Mouse (Mus musculus): Measurements from ENCODE around the gene Itga11.
"Not testable (repeated sequence)": the region's sequence is repeated elsewhere in the genome, so short reads cannot be mapped to it uniquely, and the experiment has no call there.

Gene Itga11

DNA sequence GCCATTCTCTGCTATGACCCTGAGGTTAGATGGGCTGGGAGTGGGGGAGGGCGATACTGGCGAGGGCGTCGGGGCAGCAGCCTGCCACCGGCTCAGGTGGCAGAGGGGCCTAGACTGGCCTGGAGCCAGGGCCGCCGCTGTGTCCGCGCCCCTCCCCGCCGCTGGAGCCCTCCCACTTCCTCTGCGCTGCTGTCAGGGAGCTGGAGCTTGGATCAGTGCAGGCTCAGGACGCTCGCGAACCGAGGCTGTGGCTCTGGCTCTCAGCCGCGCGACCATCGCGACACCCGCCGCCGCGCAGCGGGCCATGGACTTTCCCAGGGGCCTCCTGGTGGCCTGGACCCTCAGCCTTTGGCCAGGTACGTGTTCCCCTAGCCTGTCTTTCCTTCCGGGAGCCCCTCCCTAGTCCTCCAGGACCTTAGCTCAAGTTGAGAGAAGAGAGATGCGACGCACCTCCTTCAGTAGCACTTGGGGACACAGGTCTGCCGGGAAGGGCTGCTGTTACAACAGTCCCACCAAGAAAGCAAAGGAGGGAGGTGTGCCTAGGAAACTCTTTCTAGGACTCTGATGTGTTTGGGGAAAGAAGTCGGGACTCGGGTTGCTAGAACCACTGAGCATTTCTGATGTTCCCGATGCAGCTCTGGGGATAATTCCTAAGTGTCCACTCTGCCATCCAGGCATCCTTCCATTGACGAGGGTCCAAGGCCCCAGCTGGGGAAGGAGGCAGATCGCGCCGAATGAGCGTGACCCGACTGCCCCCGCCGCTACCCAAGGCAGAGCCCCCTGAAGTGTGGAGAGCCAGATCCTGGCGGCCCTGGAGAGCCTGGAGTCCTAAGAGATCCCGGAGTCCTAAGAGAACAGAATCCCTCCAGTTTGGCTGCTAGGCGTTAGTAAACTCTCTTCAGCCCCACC, at the start of gene Itga11:
TSS of gene Itga11 (plus strand) at position 186 of the 909 bp plus-strand sequence.
- DNase-seq (ENCODE audit: low spot score in 2 of 2): no peak

GRCm38 (mm10) chr9:62630631-62631240, 46.9 kb upstream of the Itga11 start:
- no peak for DNase-seq (ENCODE audit: low spot score in 2 of 2)

GRCm38 (mm10) chr9:62632392-62632791, 45.2 kb upstream of the Itga11 start:
- no peak for DNase-seq (ENCODE audit: low spot score in 2 of 2)

DNA sequence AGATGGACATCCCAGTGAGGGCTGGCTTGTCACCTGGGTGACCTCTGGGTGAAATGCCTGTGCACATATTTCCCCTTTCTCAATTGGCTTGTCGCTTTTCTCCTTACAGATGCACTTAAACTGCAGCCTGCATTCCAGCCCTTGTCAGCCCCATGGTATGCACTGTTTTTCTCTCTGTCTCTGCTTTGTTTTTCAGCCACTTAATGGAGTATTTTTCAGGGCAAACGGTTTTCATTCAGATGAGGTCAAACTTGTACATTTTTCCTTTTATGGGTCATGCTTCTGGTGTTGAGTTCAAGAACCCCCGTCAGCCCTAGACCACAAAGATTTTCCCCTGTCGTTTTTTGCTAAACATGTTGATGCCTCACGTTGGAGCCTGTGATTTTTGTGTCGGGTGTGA, 39.6 kb upstream of the Itga11 start:
- no peak for DNase-seq (ENCODE audit: low spot score in 2 of 2)

GRCm38 (mm10) chr9:62639686-62640085, 37.9 kb upstream of the Itga11 start:
- no peak for DNase-seq (ENCODE audit: low spot score in 2 of 2)

GRCm38 (mm10) chr9:62640188-62640587, 37.4 kb upstream of the Itga11 start:
- DNase-seq (ENCODE audit: low spot score in 2 of 2): no peak

DNA sequence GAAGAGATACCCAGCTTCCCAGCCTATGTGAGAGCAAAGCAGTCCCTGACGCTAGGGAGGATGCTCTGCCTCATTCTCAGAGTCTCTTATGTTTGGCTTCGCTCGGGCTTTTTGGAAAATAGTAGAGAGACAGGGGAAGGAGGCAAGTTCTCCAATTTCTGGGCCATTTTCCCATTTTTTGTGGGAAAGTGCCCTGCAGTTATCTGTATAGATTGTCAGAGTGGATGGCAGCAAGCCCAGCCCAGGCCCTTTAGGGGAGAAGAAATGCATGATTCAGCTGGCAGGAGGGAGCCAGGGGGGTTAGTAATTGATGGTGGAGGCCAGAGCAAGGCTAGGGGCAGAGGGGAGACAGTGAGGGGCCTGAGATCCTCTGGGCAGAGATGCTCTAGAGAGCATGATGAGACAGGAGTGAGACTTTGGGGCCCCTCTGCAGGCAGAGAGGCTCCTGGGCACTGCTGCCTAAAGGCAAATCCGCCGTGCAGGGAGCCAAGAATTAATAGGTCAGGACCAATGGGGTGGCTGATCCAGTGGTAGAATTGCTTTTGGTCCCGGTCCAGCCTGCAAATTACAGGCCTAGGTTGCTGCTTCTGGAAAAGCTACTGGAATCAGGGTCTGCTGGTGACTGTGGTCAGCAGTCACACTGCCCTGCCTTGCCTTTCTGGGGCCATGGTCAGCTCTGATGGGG, 31.8 kb upstream of the Itga11 start:
- peak in 1 of 2 experiments; percentile 47 for DNase-seq (ENCODE audit: low spot score in 2 of 2)

- no peak for DNase-seq (ENCODE audit: low spot score in 2 of 2)
These were observed 30.9 kb upstream of the Itga11 start for GRCm38 (mm10) chr9:62646721-62647183.

DNA sequence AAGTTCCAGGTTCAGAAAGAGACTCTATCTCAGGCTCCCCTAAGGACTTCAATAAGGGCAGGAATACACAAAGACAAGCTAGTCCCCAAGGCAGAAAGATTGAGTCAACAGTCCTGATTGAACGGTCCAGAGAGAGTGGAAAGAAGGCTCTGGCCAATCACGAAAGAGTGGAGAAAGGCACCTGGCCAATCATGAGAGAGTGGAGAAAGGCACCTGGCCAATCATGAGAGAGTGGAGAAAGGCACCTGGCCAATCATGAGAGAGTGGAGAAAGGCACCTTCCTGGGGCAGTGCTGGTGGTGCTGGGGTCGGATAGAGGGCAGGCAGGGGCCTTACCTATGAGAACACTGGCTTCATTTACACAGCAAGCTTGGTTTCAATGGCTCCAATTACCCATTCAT, 28.2 kb upstream of the Itga11 start:
- no peak for DNase-seq (ENCODE audit: low spot score in 2 of 2)

DNA sequence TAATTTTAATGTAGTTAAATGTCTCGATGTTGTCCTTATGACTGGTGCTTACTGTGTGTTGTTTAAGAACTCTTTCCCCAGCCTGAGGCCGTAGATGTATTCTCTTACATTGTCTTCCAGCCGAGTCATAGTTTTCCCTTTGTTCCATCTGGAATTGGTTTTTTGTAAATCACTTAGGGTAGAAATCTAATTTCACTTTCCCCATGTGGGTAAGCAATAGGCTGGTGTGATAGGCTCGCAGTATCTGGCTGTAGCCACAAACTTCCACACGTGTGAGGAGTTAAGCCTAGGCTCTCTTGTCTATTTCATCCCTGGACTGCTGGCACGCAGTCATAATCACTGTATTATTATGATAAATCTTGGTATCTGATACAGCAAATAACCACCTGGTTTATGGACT, 26.9 kb upstream of the Itga11 start:
- DNase-seq (ENCODE audit: low spot score in 2 of 2): no peak

DNA sequence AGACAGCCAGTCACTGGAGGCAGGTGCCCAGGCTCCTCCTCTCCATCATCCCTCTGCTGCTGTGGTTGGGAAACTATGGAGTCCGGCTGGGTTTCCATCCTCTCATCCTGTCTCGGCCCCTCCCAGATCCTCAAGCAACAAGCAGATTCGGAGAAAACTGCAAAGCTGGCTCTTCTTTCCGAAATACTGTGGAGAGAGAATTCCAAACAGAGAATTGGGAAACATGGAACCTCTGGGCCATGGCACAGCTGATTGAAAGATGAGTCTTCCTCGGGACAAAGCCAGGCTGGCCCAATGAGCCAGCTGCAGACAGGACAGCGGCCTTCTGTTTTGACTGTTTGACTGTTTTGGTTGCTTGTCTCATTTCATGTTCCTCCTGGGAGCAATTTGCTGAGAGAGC, 23.3 kb upstream of the Itga11 start:
- no peak for DNase-seq (ENCODE audit: low spot score in 2 of 2)

- no peak for DNase-seq (ENCODE audit: low spot score in 2 of 2)
These were observed 19.6 kb upstream of the Itga11 start for GRCm38 (mm10) chr9:62658016-62658415.

DNA sequence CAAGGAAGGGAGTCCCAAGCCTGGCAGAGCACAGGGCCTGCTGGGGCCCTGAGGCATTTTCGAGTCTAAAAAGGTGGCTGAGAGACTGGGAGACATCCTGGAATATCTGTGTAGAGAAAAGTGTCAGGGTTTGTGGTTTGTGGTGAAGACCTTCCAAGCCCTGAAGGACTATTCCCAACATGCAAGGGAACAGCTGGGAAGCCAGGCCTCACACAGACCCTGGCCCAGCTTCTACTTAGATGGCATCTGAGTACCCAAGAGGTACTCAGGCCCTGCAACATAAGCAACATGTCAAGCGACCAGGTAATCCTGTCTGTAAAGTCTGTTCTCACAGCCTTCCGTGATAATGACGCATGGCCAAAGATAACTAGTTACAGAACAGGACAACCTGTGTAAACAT, 18.6 kb upstream of the Itga11 start:
- no peak for DNase-seq (ENCODE audit: low spot score in 2 of 2)

GRCm38 (mm10) chr9:62660971-62661370, 16.7 kb upstream of the Itga11 start:
- not testable (repeated sequence) for DNase-seq (ENCODE audit: low spot score in 2 of 2)

DNA sequence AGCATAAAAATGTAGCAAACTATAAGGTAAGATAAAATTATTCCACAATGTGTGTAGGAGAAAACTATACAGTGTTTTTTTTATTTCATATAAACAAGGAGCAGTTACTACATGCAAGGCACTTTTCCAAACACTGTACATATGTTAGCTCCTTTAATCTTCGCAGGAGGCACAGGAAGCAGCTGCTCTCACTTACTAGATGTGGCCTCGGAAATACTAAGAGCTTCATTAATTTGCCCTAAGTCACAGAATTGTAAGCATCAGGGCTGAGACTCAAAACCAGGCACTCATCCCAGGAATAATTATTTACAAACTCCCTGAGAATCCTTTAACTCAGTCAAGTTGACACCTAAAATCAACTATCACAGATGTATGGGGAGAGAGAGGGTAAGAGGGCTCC, 14.2 kb upstream of the Itga11 start:
- no peak for DNase-seq (ENCODE audit: low spot score in 2 of 2)

DNA sequence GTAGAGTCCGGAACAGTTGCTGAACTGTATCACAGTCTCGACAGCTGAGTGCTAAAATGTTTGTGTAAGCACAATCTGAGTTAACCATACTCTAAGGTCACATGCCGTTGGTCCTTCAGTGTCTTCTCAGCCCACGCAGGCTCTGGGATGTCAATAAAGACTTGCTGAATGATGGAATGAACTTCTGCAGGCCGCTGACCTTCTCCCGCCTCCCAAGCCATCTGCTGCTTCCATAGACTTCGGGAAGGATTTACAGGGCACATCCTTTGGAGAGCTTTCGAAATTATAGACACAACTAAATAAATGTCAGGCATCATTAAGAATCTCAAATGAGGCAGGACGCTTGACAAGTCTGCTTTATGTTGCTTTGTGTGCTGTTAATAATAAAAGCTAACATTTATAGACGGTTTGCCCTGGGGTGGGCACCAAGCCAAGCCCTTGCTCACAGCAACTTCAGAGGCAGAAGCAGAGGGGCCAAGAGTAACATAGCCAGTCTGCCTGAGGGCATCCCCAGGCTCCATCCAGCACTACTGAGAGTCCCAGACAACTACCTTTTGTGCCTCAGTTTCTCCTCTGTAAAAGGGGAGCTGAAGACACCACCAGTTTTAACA, 13.4 kb upstream of the Itga11 start:
- no peak for DNase-seq (ENCODE audit: low spot score in 2 of 2)

DNA sequence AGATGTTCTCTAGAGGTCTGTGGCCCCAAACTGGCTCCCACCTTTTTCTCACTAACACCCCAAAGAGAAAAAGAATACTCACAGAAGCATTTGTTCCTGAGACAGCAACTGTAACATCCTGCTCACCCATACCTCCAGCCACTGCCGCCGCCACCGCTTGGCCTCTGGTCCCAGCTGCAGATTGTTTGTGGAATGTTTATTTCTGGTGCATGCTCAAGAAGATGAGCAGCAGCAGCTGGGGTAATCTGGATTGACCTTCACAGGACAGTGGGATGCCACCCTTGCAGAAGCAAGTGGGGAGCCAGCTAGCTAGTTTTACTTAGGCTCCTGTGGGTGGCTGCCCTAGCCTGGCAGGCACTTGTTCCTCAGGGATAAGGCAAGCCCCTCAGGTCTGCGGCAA, 11.7 kb upstream of the Itga11 start:
- no peak for DNase-seq (ENCODE audit: low spot score in 2 of 2)

DNA sequence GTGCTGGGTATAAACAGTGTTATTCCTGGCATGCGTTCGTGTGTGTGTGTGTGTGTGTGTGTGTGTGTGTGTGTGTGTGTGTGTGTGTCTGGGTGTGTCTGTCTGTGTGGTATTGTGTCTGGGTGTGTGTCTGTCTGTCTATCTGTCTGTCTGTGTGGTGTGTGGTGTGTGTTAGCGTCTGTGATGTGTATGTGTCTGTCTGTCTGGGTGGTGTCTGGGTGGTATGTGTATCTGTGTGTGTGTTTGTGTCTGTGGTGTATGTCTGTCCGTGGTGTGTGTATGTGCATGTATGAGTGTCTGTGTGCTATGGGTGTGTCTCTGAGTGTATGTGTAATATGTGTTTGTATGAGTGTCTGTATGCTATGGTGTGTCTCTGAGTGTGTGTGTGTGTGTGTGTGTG, 9.1 kb upstream of the Itga11 start:
- DNase-seq (ENCODE audit: low spot score in 2 of 2): no peak

DNA sequence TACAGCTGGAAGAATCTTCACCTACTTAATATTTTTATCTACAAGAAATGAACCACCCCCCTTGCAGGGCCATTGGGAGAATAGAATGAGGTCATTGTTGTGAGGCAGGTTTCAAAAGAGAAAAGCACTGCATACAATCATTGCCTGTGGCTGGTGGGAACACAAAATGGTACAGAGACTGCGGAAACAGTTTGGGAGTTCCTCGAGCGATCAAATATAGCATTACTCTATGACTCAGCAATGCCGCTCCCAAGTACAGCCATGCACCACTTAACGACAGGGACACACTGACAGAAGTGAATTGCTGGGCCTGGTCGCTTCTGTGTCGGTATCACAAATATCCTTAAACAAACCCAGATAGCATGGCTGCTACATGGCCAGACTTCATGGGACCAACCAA, 4.4 kb upstream of the Itga11 start:
- no peak for DNase-seq (ENCODE audit: low spot score in 2 of 2)

- DNase-seq (ENCODE audit: low spot score in 2 of 2): no peak
These were observed 2.5 kb upstream of the Itga11 start for GRCm38 (mm10) chr9:62675172-62675571.

GRCm38 (mm10) chr9:62678550-62679155, 1.0 kb downstream of the Itga11 start:
- DNase-seq (ENCODE audit: low spot score in 2 of 2): no peak

GRCm38 (mm10) chr9:62679398-62679797, 1.8 kb downstream of the Itga11 start:
- DNase-seq (ENCODE audit: low spot score in 2 of 2): no peak

Measured in spleen, postnatal 4 days (tissue).